In genomic region chr4:41268133-41268532, GRCm38 (mm10) we compare ENCODE assay signal across 26 mouse cellular contexts. TPM values are rescaled to one million over a fixed set of nuclear protein-coding genes. Genes with fewer than 3 reads are reported as not detected.
A peak's percentile ranks its signal among the peaks of the same experiment; 100 is the strongest.
DNase-seq lines count a peak whose midpoint lies in the region; ATAC-seq and TF ChIP-seq lines count a peak whose summit lies in the region.
"Had no signal": no experiment of that assay in that cellular context is flagged by ENCODE, and none has a peak within 500 bp of the region (broad histone marks: within the 10 kb centered on the region; RNA-seq: fewer than 3 reads in every experiment).

No protein-coding gene starts in this region.

- H3K4me3 ChIP-seq in liver, adult 2 months (ENCODE audit: insufficient read depth, low read depth, low read length) = no peak overlapping the region
- no peak overlapping the region for H3K4me3 ChIP-seq in liver, embryonic 11.5 days (ENCODE audit: low read depth, low read length)
- no peak overlapping the region for H3K4me3 ChIP-seq in kidney, adult 2 months (ENCODE audit: insufficient read depth, low read depth, low read length)
- no peak overlapping the region for H3K4me3 ChIP-seq in kidney, embryonic 16.5 days (ENCODE audit: low read length)
- no peak overlapping the region for H3K4me3 ChIP-seq in intestine, postnatal 0 days (ENCODE audit: low read depth, low read length)
- H3K4me3 ChIP-seq: embryonic facial prominence, embryonic 12.5 days; heart, embryonic 12.5 days; liver, embryonic 12.5 days; neural tube, embryonic 15.5 days had no signal

- no peaks in the 10 kb centered on the region; the same call in 1 of the 2 replicates for H3K36me3 ChIP-seq in liver, adult 2 months (ENCODE audit: control insufficient read depth, insufficient read depth, low read length)
- H3K36me3 ChIP-seq in liver, embryonic 11.5 days (ENCODE audit: control insufficient read depth, insufficient read depth, low read length) = peaks cover 23% of the 10 kb centered on the region
- H3K36me3 ChIP-seq in kidney, adult 2 months (ENCODE audit: control insufficient read depth, insufficient read depth, low read length) = no peaks in the 10 kb centered on the region
- H3K36me3 ChIP-seq in kidney, embryonic 16.5 days (ENCODE audit: insufficient read depth, low read length) = peaks cover 22% of the 10 kb centered on the region
- peaks cover 13% of the 10 kb centered on the region; the same call in 1 of the 2 replicates for H3K36me3 ChIP-seq in intestine, postnatal 0 days (ENCODE audit: control insufficient read depth, insufficient read depth)

- no peaks in the 10 kb centered on the region for H3K9me3 ChIP-seq in liver, embryonic 11.5 days (ENCODE audit: control insufficient read depth, low read length)
- no peaks in the 10 kb centered on the region for H3K9me3 ChIP-seq in kidney, embryonic 16.5 days (ENCODE audit: low read length)
- H3K9me3 ChIP-seq in intestine, postnatal 0 days (ENCODE audit: control insufficient read depth) = no peaks in the 10 kb centered on the region
- H3K9me3 ChIP-seq: embryonic facial prominence, embryonic 12.5 days; heart, embryonic 12.5 days; liver, embryonic 12.5 days; neural tube, embryonic 15.5 days had no signal

- H3K79me2 ChIP-seq in liver, adult 2 months (ENCODE audit: control insufficient read depth, insufficient read depth, low read length) = peaks cover 23% of the 10 kb centered on the region

- no peaks in the 10 kb centered on the region for H3K27me3 ChIP-seq in liver, adult 2 months (ENCODE audit: control insufficient read depth, insufficient read depth, low read length)
- H3K27me3 ChIP-seq in liver, embryonic 11.5 days (replicated peaks; ENCODE audit: control insufficient read depth, insufficient read depth, low read length) = no peaks in the 10 kb centered on the region
- no peaks in the 10 kb centered on the region for H3K27me3 ChIP-seq in kidney, adult 2 months (replicated peaks; ENCODE audit: control insufficient read depth, insufficient read depth, low read length)
- H3K27me3 ChIP-seq in kidney, embryonic 16.5 days (ENCODE audit: insufficient read depth, low read length) = no peaks in the 10 kb centered on the region
- H3K27me3 ChIP-seq in intestine, postnatal 0 days (replicated peaks; ENCODE audit: control insufficient read depth, insufficient read depth, low read length) = no peaks in the 10 kb centered on the region
- H3K27me3 ChIP-seq: embryonic facial prominence, embryonic 12.5 days; heart, embryonic 12.5 days; liver, embryonic 12.5 days; neural tube, embryonic 15.5 days had no signal

- ATAC-seq in liver, embryonic 11.5 days (replicated peaks; ENCODE audit: low FRiP score) = no peak
- ATAC-seq in kidney, embryonic 16.5 days (ENCODE audit: low FRiP score, low TSS enrichment) = peak; percentile 65; the same call in 1 of the 2 replicates
- no peak for ATAC-seq in intestine, postnatal 0 days
- ATAC-seq: CD4-positive, CD25-positive, alpha-beta regulatory T cell, adult 4 months; forebrain, embryonic 14.5 days; liver, embryonic 12.5 days; lung, postnatal 0 days had no signal

- DNase-seq in liver, adult 2 months (ENCODE audit: extremely low read depth, low read depth, low spot score) = peak; percentile 43
- DNase-seq in liver, embryonic 11.5 days (ENCODE audit: low spot score) = no peak
- DNase-seq in kidney, adult 2 months = peak; percentile 76
- peak; percentile 31 to 61 for DNase-seq in kidney, postnatal 36 days
- DNase-seq in thymus, postnatal 36 days = no peak
- DNase-seq: cerebellum, adult 9-10 months; embryo, embryonic 11 days; gastrocnemius, postnatal 25 days; heart, adult 18-20 months; heart, postnatal 10 days; layer of hippocampus, postnatal 36 days; lung, adult 18-20 months; midbrain, embryonic 14.5 days; retina, postnatal 1 day; right cerebral cortex, postnatal 14 days; thymus, postnatal 14 days had no signal

- no peak overlapping the region for H3K27ac ChIP-seq in liver, adult 2 months (replicated peaks; ENCODE audit: insufficient read depth, low read depth, low read length)
- H3K27ac ChIP-seq in liver, embryonic 11.5 days (ENCODE audit: low read depth, low read length) = no peak overlapping the region
- peak overlapping the region; percentile 84 for H3K27ac ChIP-seq in kidney, adult 2 months (ENCODE audit: insufficient read depth, low read depth, low read length)
- peak overlapping the region; percentile 59 for H3K27ac ChIP-seq in kidney, embryonic 16.5 days (ENCODE audit: low read length)
- no peak overlapping the region for H3K27ac ChIP-seq in intestine, postnatal 0 days (ENCODE audit: low read depth, low read length)
- H3K27ac ChIP-seq: embryonic facial prominence, embryonic 12.5 days; hindbrain, embryonic 14.5 days; liver, embryonic 12.5 days; neural tube, embryonic 15.5 days had no signal

- no peak overlapping the region for H3K4me2 ChIP-seq in liver, embryonic 11.5 days
- no peak overlapping the region for H3K4me2 ChIP-seq in kidney, embryonic 16.5 days (replicated peaks; ENCODE audit: low read depth, low read length)
- no peak overlapping the region for H3K4me2 ChIP-seq in intestine, postnatal 0 days (replicated peaks; ENCODE audit: low read depth)
- H3K4me2 ChIP-seq: embryonic facial prominence, embryonic 12.5 days; heart, embryonic 12.5 days; hindbrain, embryonic 14.5 days; liver, embryonic 12.5 days; neural tube, embryonic 15.5 days had no signal

- H3K4me1 ChIP-seq in liver, adult 2 months (ENCODE audit: control insufficient read depth, insufficient read depth, low read length) = peaks cover 2% of the 10 kb centered on the region; the same call in 1 of the 2 replicates
- H3K4me1 ChIP-seq in liver, embryonic 11.5 days (replicated peaks; ENCODE audit: control insufficient read depth, insufficient read depth, low read length) = peaks cover 12% of the 10 kb centered on the region
- H3K4me1 ChIP-seq in kidney, adult 2 months (ENCODE audit: control insufficient read depth, insufficient read depth, low read length) = peaks cover 17% of the 10 kb centered on the region
- peaks cover 25% of the 10 kb centered on the region for H3K4me1 ChIP-seq in kidney, embryonic 16.5 days (ENCODE audit: insufficient read depth, low read length)
- peaks cover 5% of the 10 kb centered on the region; the same call in 1 of the 2 replicates for H3K4me1 ChIP-seq in intestine, postnatal 0 days (replicated peaks; ENCODE audit: control insufficient read depth, insufficient read depth, low read length)

- TF ChIP-seq POLR2A in liver, adult 2 months (IDR thresholded peaks at IDR 0.05; ENCODE audit: extremely low read depth, insufficient read depth, low read length) = no peak
- no peak for TF ChIP-seq POLR2A in kidney, adult 2 months (IDR thresholded peaks at IDR 0.05; ENCODE audit: low read depth, low read length)

- no peak overlapping the region for H3K9ac ChIP-seq in liver, adult 2 months (ENCODE audit: low read depth, low read length)
- H3K9ac ChIP-seq in liver, embryonic 11.5 days (ENCODE audit: low read depth, low read length) = no peak overlapping the region
- H3K9ac ChIP-seq in kidney, embryonic 16.5 days (replicated peaks; ENCODE audit: low read length) = no peak overlapping the region
- H3K9ac ChIP-seq in intestine, postnatal 0 days (ENCODE audit: low read depth, low read length) = no peak overlapping the region
- H3K9ac ChIP-seq: embryonic facial prominence, embryonic 12.5 days; heart, embryonic 12.5 days; hindbrain, embryonic 14.5 days; liver, embryonic 12.5 days; neural tube, embryonic 15.5 days had no signal

- TF ChIP-seq CTCF in liver, adult 2 months (IDR thresholded peaks at IDR 0.05; ENCODE audit: low read depth, low read length) = no peak
- no peak for TF ChIP-seq CTCF in kidney, adult 2 months (conservative IDR thresholded peaks at IDR 0.05; ENCODE audit: insufficient read depth, insufficient read length, low read depth, low read length)
- TF ChIP-seq CTCF in intestine, postnatal 0 days (IDR thresholded peaks at IDR 0.05; ENCODE audit: low read depth) = no peak

RNA-seq across cellular contexts. Expression of gene Ubap2, which starts 6.8 kb away (rescaled TPM):
- total RNA-seq in liver, adult 2 months (2014; rRNA removed) = 3.0 TPM in 2 replicates
- 19.6 and 23.0 TPM in 2 replicates for polyA plus RNA-seq in liver, adult 2 months (2012; rRNA removed)
- 82.8 and 85.6 TPM in 2 replicates for polyA plus RNA-seq in liver, embryonic 11.5 days (2014; fragmentation: Nextera tagmentation; extraction: Ambion mirVana)
- polyA plus RNA-seq in kidney, adult 2 months (2012; rRNA removed) = 38.9 and 39.3 TPM in 2 replicates
- polyA plus RNA-seq in kidney, embryonic 16.5 days (2015; fragmentation: Nextera tagmentation; extraction: Ambion mirVana) = 64.5 and 76.4 TPM in 2 replicates
- 15.3 and 17.7 TPM in 2 replicates for polyA plus RNA-seq in intestine, postnatal 0 days (2015; fragmentation: Nextera tagmentation; extraction: Ambion mirVana)

RNA-seq across cellular contexts. Expression of gene Dcaf12, which starts 46.6 kb away (rescaled TPM):
- total RNA-seq in liver, adult 2 months (2014; rRNA removed) = 10.2 and 13.4 TPM in 2 replicates
- 13.1 and 14.8 TPM in 2 replicates for polyA plus RNA-seq in liver, adult 2 months (2012; rRNA removed)
- 50.8 and 53.4 TPM in 2 replicates for polyA plus RNA-seq in liver, embryonic 11.5 days (2014; fragmentation: Nextera tagmentation; extraction: Ambion mirVana)
- polyA plus RNA-seq in kidney, adult 2 months (2012; rRNA removed) = 26.3 and 30.9 TPM in 2 replicates
- 75.8 and 76.6 TPM in 2 replicates for polyA plus RNA-seq in kidney, embryonic 16.5 days (2015; fragmentation: Nextera tagmentation; extraction: Ambion mirVana)
- 27.0 and 29.1 TPM in 2 replicates for polyA plus RNA-seq in intestine, postnatal 0 days (2015; fragmentation: Nextera tagmentation; extraction: Ambion mirVana)

Comparison
In these comparisons a context has a peak if more than half of its experiments do, and no peak if none do; other contexts are left out.
1. DNase-seq: peak in liver, adult 2 months (single experiment), kidney, adult 2 months (single experiment) and kidney, postnatal 36 days (2 of 2); none in liver, embryonic 11.5 days (single experiment) and thymus, postnatal 36 days (0 of 2).
2. H3K27ac ChIP-seq: peak in kidney, adult 2 months (single experiment) and kidney, embryonic 16.5 days (single experiment); none in liver, adult 2 months (single experiment), liver, embryonic 11.5 days (single experiment) and intestine, postnatal 0 days (single experiment).